Comparison of ENCODE assay signal across 26 mouse cellular contexts in genomic region chr17:85073214-85073613, GRCm38 (mm10). TPM values are rescaled to one million over a fixed set of nuclear protein-coding genes. Genes with fewer than 3 reads are reported as not detected.
DNase-seq lines count a peak whose midpoint lies in the region; ATAC-seq and TF ChIP-seq lines count a peak whose summit lies in the region.
"Had no signal": no experiment of that assay in that cellular context is flagged by ENCODE, and none has a peak within 500 bp of the region (broad histone marks: within the 10 kb centered on the region; RNA-seq: fewer than 3 reads in every experiment).

No protein-coding gene starts in this region.

- ATAC-seq in hindbrain, embryonic 12.5 days (ENCODE audit: low FRiP score), result no peak
- ATAC-seq in hindbrain, postnatal 0 days, result no peak
- ATAC-seq in midbrain, embryonic 15.5 days (replicated peaks), result no peak
- ATAC-seq in forebrain, embryonic 12.5 days (ENCODE audit: low FRiP score), result no peak
- ATAC-seq in forebrain, postnatal 0 days, result no peak
- ATAC-seq: intestine, postnatal 0 days; Patski had no signal

- H3K4me3 ChIP-seq in hindbrain, embryonic 12.5 days, result no peak overlapping the region
- no peak overlapping the region for H3K4me3 ChIP-seq in hindbrain, postnatal 0 days (ENCODE audit: low read length)
- H3K4me3 ChIP-seq in midbrain, embryonic 15.5 days, result no peak overlapping the region
- H3K4me3 ChIP-seq in midbrain, embryonic 10.5 days, result no peak overlapping the region
- H3K4me3 ChIP-seq in forebrain, embryonic 12.5 days (replicated peaks), result no peak overlapping the region
- H3K4me3 ChIP-seq in forebrain, postnatal 0 days (ENCODE audit: low read depth, low read length), result no peak overlapping the region
- H3K4me3 ChIP-seq: limb, embryonic 13.5 days; liver, embryonic 13.5 days had no signal

- peaks cover 10% of the 10 kb centered on the region; the same call in 1 of the 2 replicates for H3K4me1 ChIP-seq in hindbrain, embryonic 12.5 days
- no peaks in the 10 kb centered on the region for H3K4me1 ChIP-seq in hindbrain, postnatal 0 days (ENCODE audit: insufficient read depth, low read length)
- H3K4me1 ChIP-seq in midbrain, embryonic 15.5 days, result peaks cover 11% of the 10 kb centered on the region
- H3K4me1 ChIP-seq in midbrain, embryonic 10.5 days, result peaks cover 20% of the 10 kb centered on the region
- H3K4me1 ChIP-seq in forebrain, embryonic 12.5 days, result peaks cover 16% of the 10 kb centered on the region
- no peaks in the 10 kb centered on the region for H3K4me1 ChIP-seq in forebrain, postnatal 0 days (ENCODE audit: insufficient read depth)
- H3K4me1 ChIP-seq: liver, embryonic 13.5 days had no signal

- no peaks in the 10 kb centered on the region for H3K27me3 ChIP-seq in hindbrain, embryonic 12.5 days
- no peaks in the 10 kb centered on the region for H3K27me3 ChIP-seq in hindbrain, postnatal 0 days (ENCODE audit: insufficient read depth, low read length)
- H3K27me3 ChIP-seq in midbrain, embryonic 15.5 days (replicated peaks), result no peaks in the 10 kb centered on the region
- no peaks in the 10 kb centered on the region for H3K27me3 ChIP-seq in midbrain, embryonic 10.5 days (ENCODE audit: low read depth, poor library complexity, severe bottlenecking)
- no peaks in the 10 kb centered on the region for H3K27me3 ChIP-seq in forebrain, embryonic 12.5 days
- no peaks in the 10 kb centered on the region for H3K27me3 ChIP-seq in forebrain, postnatal 0 days (ENCODE audit: insufficient read depth, low read length)
- H3K27me3 ChIP-seq: CH12.LX; limb, embryonic 13.5 days; liver, embryonic 13.5 days; Patski had no signal

- no peak overlapping the region for H3K4me2 ChIP-seq in hindbrain, embryonic 12.5 days (replicated peaks)
- H3K4me2 ChIP-seq in hindbrain, postnatal 0 days (ENCODE audit: low read depth, low read length), result no peak overlapping the region
- no peak overlapping the region for H3K4me2 ChIP-seq in midbrain, embryonic 15.5 days
- peak overlapping the region; percentile 29 for H3K4me2 ChIP-seq in forebrain, embryonic 12.5 days
- no peak overlapping the region for H3K4me2 ChIP-seq in forebrain, postnatal 0 days (ENCODE audit: low read depth)
- H3K4me2 ChIP-seq: heart, embryonic 11.5 days; limb, embryonic 13.5 days; liver, embryonic 13.5 days had no signal

- peaks cover 60% of the 10 kb centered on the region for H3K36me3 ChIP-seq in hindbrain, embryonic 12.5 days
- H3K36me3 ChIP-seq in hindbrain, postnatal 0 days (ENCODE audit: insufficient read depth, low read length), result peaks cover 52% of the 10 kb centered on the region
- peaks cover 42% of the 10 kb centered on the region for H3K36me3 ChIP-seq in midbrain, embryonic 15.5 days (replicated peaks)
- peaks cover 73% of the 10 kb centered on the region for H3K36me3 ChIP-seq in midbrain, embryonic 10.5 days
- H3K36me3 ChIP-seq in forebrain, embryonic 12.5 days (replicated peaks), result peaks cover 62% of the 10 kb centered on the region
- peaks cover 56% of the 10 kb centered on the region for H3K36me3 ChIP-seq in forebrain, postnatal 0 days (ENCODE audit: insufficient read depth)

- H3K9ac ChIP-seq in hindbrain, embryonic 12.5 days, result no peak overlapping the region
- no peak overlapping the region for H3K9ac ChIP-seq in hindbrain, postnatal 0 days (replicated peaks; ENCODE audit: low read length)
- H3K9ac ChIP-seq in midbrain, embryonic 15.5 days, result no peak overlapping the region
- H3K9ac ChIP-seq in forebrain, embryonic 12.5 days, result no peak overlapping the region
- H3K9ac ChIP-seq in forebrain, postnatal 0 days, result 0 out of 2 replicates have a peak overlapping the region, but pooled peaks have one; percentile 11
- H3K9ac ChIP-seq: limb, embryonic 13.5 days; liver, embryonic 13.5 days had no signal

- intact Hi-C loops in left cerebral cortex, postnatal 36 days (cut with DNase I), result loop anchor here (5.0 kb wide), 1 partner anchor 46 kb away; the partner anchor contains the start of gene Slc3a1

- H3K27ac ChIP-seq in hindbrain, embryonic 12.5 days, result peak overlapping the region; percentile 58
- H3K27ac ChIP-seq in hindbrain, postnatal 0 days, result no peak overlapping the region
- 0 out of 2 replicates have a peak overlapping the region, but pooled peaks have one; percentile 31 for H3K27ac ChIP-seq in midbrain, embryonic 15.5 days
- H3K27ac ChIP-seq in midbrain, embryonic 10.5 days (replicated peaks), result no peak overlapping the region
- H3K27ac ChIP-seq in forebrain, embryonic 12.5 days, result peak overlapping the region; percentile 59; the same call in 1 of the 2 replicates
- no peak overlapping the region for H3K27ac ChIP-seq in forebrain, postnatal 0 days (ENCODE audit: low read depth, low read length)
- H3K27ac ChIP-seq: limb, embryonic 13.5 days; liver, embryonic 13.5 days; stomach, postnatal 0 days had no signal

- no peaks in the 10 kb centered on the region for H3K9me3 ChIP-seq in hindbrain, embryonic 12.5 days (replicated peaks)
- no peaks in the 10 kb centered on the region for H3K9me3 ChIP-seq in hindbrain, postnatal 0 days (ENCODE audit: low read length)
- H3K9me3 ChIP-seq in midbrain, embryonic 15.5 days, result no peaks in the 10 kb centered on the region
- no peaks in the 10 kb centered on the region for H3K9me3 ChIP-seq in midbrain, embryonic 10.5 days (replicated peaks)
- no peaks in the 10 kb centered on the region for H3K9me3 ChIP-seq in forebrain, embryonic 12.5 days
- no peaks in the 10 kb centered on the region for H3K9me3 ChIP-seq in forebrain, postnatal 0 days (ENCODE audit: low read length)
- H3K9me3 ChIP-seq: G1E; limb, embryonic 13.5 days; liver, embryonic 13.5 days had no signal

- WGBS in hindbrain, embryonic 12.5 days, result 60% methylated on average over 7 of the region's 7 CpGs
- 50% methylated on average over 7 of the region's 7 CpGs for WGBS in hindbrain, postnatal 0 days
- 44% methylated on average over 7 of the region's 7 CpGs for WGBS in midbrain, embryonic 15.5 days
- 75% methylated on average over 7 of the region's 7 CpGs for WGBS in midbrain, embryonic 10.5 days
- WGBS in forebrain, embryonic 12.5 days, result 34% methylated on average over 7 of the region's 7 CpGs
- 31% methylated on average over 7 of the region's 7 CpGs for WGBS in forebrain, postnatal 0 days

- DNase-seq in hindbrain, postnatal 0 days (ENCODE audit: low spot score), result no peak
- no peak for DNase-seq in midbrain, embryonic 10.5 days (ENCODE audit: low spot score)
- DNase-seq in forebrain, postnatal 0 days, result no peak
- no peak for DNase-seq in left cerebral cortex, postnatal 36 days (ENCODE audit: low spot score in 2 of 2)
- DNase-seq: adrenal gland, postnatal 36 days; B cell, adult 2 months; cerebellum, adult 11 months; cerebellum, postnatal 10 days; heart, postnatal 10 days; kidney, postnatal 25 days; liver, embryonic 13.5 days; lung, adult 2 months; lung, postnatal 14 days; midbrain, embryonic 14.5 days; thymus, adult 2 months; thymus, postnatal 4 days had no signal

- no peak for TF ChIP-seq CTCF in hindbrain, postnatal 0 days (IDR thresholded peaks at IDR 0.05; ENCODE audit: low read depth)
- no peak for TF ChIP-seq CTCF in forebrain, postnatal 0 days (IDR thresholded peaks at IDR 0.05; ENCODE audit: low read depth)

RNA-seq across cellular contexts. Expression of gene Prepl, which starts 16.8 kb away (rescaled TPM):
- polyA plus RNA-seq in hindbrain, embryonic 12.5 days (2016; fragmentation: Nextera tagmentation; extraction: Ambion mirVana), result 60.6 and 74.1 TPM in 2 replicates
- 94.0 and 104 TPM in 2 replicates for total RNA-seq in hindbrain, postnatal 0 days (2014; rRNA removed)
- 105 and 124 TPM in 2 replicates for polyA plus RNA-seq in hindbrain, postnatal 0 days (2015; fragmentation: Nextera tagmentation; extraction: Ambion mirVana)
- 106 and 118 TPM in 2 replicates for polyA plus RNA-seq in midbrain, embryonic 15.5 days (2015; fragmentation: Nextera tagmentation; extraction: Ambion mirVana)
- 30.9 and 40.9 TPM in 2 replicates for polyA plus RNA-seq in midbrain, embryonic 10.5 days (2016; fragmentation: Nextera tagmentation; extraction: Ambion mirVana)
- polyA plus RNA-seq in forebrain, embryonic 12.5 days (2016; fragmentation: Nextera tagmentation; extraction: Ambion mirVana), result 47.2 and 51.7 TPM in 2 replicates
- 70.4 and 107 TPM in 2 replicates for total RNA-seq in forebrain, postnatal 0 days (2014; rRNA removed)
- polyA plus RNA-seq in forebrain, postnatal 0 days (2015; fragmentation: Nextera tagmentation; extraction: Ambion mirVana), result 89.4 and 105 TPM in 2 replicates
- 100 to 1,000 TPM; 358 to 385 TPM for total RNA-seq in left cerebral cortex, postnatal 36 days (2021)

RNA-seq across cellular contexts. Expression of gene Camkmt, which starts 17.1 kb away (rescaled TPM):
- 13.6 and 14.3 TPM in 2 replicates for polyA plus RNA-seq in hindbrain, embryonic 12.5 days (2016; fragmentation: Nextera tagmentation; extraction: Ambion mirVana)
- total RNA-seq in hindbrain, postnatal 0 days (2014; rRNA removed), result 5.2 and 8.4 TPM in 2 replicates
- polyA plus RNA-seq in hindbrain, postnatal 0 days (2015; fragmentation: Nextera tagmentation; extraction: Ambion mirVana), result 15.4 and 15.9 TPM in 2 replicates
- 23.3 and 24.1 TPM in 2 replicates for polyA plus RNA-seq in midbrain, embryonic 15.5 days (2015; fragmentation: Nextera tagmentation; extraction: Ambion mirVana)
- 12.1 and 13.3 TPM in 2 replicates for polyA plus RNA-seq in midbrain, embryonic 10.5 days (2016; fragmentation: Nextera tagmentation; extraction: Ambion mirVana)
- 13.7 and 16.0 TPM in 2 replicates for polyA plus RNA-seq in forebrain, embryonic 12.5 days (2016; fragmentation: Nextera tagmentation; extraction: Ambion mirVana)
- 11.6 and 14.3 TPM in 2 replicates for total RNA-seq in forebrain, postnatal 0 days (2014; rRNA removed)
- polyA plus RNA-seq in forebrain, postnatal 0 days (2015; fragmentation: Nextera tagmentation; extraction: Ambion mirVana), result 13.7 and 16.4 TPM in 2 replicates
- 1 to 10 TPM; 9.5 to 10.0 TPM for total RNA-seq in left cerebral cortex, postnatal 36 days (2021)

RNA-seq across cellular contexts. Expression of gene Slc3a1, which starts 45.0 kb away (rescaled TPM):
- polyA plus RNA-seq in hindbrain, embryonic 12.5 days (2016; fragmentation: Nextera tagmentation; extraction: Ambion mirVana), result 0.65 and 0.80 TPM in 2 replicates
- total RNA-seq in hindbrain, postnatal 0 days (2014; rRNA removed), result 0.10 TPM in 1 of 2 replicates, not detected in the other
- 0.10 and 0.19 TPM in 2 replicates for polyA plus RNA-seq in hindbrain, postnatal 0 days (2015; fragmentation: Nextera tagmentation; extraction: Ambion mirVana)
- 0.13 and 0.48 TPM in 2 replicates for polyA plus RNA-seq in midbrain, embryonic 15.5 days (2015; fragmentation: Nextera tagmentation; extraction: Ambion mirVana)
- polyA plus RNA-seq in midbrain, embryonic 10.5 days (2016; fragmentation: Nextera tagmentation; extraction: Ambion mirVana), result 0.23 and 0.40 TPM in 2 replicates
- polyA plus RNA-seq in forebrain, embryonic 12.5 days (2016; fragmentation: Nextera tagmentation; extraction: Ambion mirVana), result 0.28 and 0.31 TPM in 2 replicates
- 0.19 and 0.38 TPM in 2 replicates for total RNA-seq in forebrain, postnatal 0 days (2014; rRNA removed)
- polyA plus RNA-seq in forebrain, postnatal 0 days (2015; fragmentation: Nextera tagmentation; extraction: Ambion mirVana), result 0.08 TPM in 2 replicates
- under 1 TPM; 0.17 to 0.18 TPM for total RNA-seq in left cerebral cortex, postnatal 36 days (2021)
- polyA plus RNA-seq: G1E had no signal

Comparison
In these comparisons a context has a peak if more than half of its experiments do, and no peak if none do; other contexts are left out.
1. H3K27ac ChIP-seq: peak in hindbrain, embryonic 12.5 days (single experiment), midbrain, embryonic 15.5 days (single experiment) and forebrain, embryonic 12.5 days (single experiment); none in hindbrain, postnatal 0 days (single experiment), midbrain, embryonic 10.5 days (single experiment) and forebrain, postnatal 0 days (single experiment).